Mouse (Mus musculus): ENCODE results near the gene Asb13. TPM values are rescaled to one million over a fixed set of nuclear protein-coding genes. Genes with fewer than 3 reads are reported as not detected.

Gene Asb13
- total and polyA plus RNA-seq, 3 experiments, result 2.6 to 6.0 TPM; not detected in 1

DNA sequence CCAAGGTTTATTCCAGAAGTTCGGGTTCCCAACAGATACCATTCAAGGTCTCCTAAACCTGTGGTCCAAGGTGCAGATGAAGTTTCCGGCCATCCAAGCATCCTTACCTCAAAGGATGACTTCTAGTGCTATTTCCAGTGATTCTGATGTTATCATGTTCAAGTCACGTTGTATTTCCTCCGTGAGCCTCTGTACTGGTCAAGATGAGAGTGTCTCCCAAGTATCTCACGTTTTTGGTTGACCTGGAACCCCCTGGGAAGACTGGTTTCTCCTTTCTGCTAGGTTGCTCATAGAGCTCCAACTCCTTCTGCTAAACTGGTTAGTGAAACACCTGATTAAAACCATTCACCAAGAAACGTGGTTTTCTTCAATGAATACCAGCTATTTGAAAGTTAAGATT is 701 bp upstream of the Asb13 start:
- Histone ChIP-seq H3K4me1 (ENCODE audit: control insufficient read depth in 1 of 2, insufficient read depth in 2 of 2, low read length in 2 of 2) (peaks cover 2 to 6% of the 10 kb centered on the region in 2 experiments), H3K27me3 (ENCODE audit: control insufficient read depth in 1 of 2, insufficient read depth in 2 of 2, low read length in 2 of 2) (no peaks in the 10 kb centered on the region), H3K27ac (ENCODE audit: control insufficient read depth, low read depth, low read length) (no peak overlapping the region), H3K9ac (ENCODE audit: control insufficient read depth, low read depth, low read length, poor library complexity, severe bottlenecking) (no peak overlapping the region), H3K79me2 (ENCODE audit: control insufficient read depth, insufficient read depth, low read length, poor library complexity) (no peaks in the 10 kb centered on the region; the same call in 1 of the 2 replicates), H3K9me3 (replicated peaks; ENCODE audit: insufficient read depth, low read length) (no peaks in the 10 kb centered on the region), H3K4me3 (ENCODE audit: control insufficient read depth in 1 of 2, insufficient read depth in 1 of 2, low read depth in 2 of 2, low read length in 2 of 2) (peak overlapping the region in 1 of 2 experiments; percentile 84; a peak in 3 of 4 replicates), H3K36me3 (ENCODE audit: control insufficient read depth in 1 of 2, insufficient read depth in 2 of 2, low read length in 2 of 2) (peaks cover 0 to 5% of the 10 kb centered on the region in 2 experiments; a peak in 2 of 4 replicates)
- TF ChIP-seq TCF12 (IDR thresholded peaks at IDR 0.05; ENCODE audit: low read depth, low read length), result no peak
- TF ChIP-seq MYC (IDR thresholded peaks at IDR 0.05; ENCODE audit: low read depth, low read length), result no peak
- no peak for TF ChIP-seq USF2 (IDR thresholded peaks at IDR 0.05; ENCODE audit: borderline replicate concordance in 1 of 2, insufficient read depth in 1 of 2, low read depth in 1 of 2, low read length in 2 of 2)
- TF ChIP-seq CTCF (IDR thresholded peaks at IDR 0.05 in 2 of 3, conservative IDR thresholded peaks at IDR 0.05 in 1 of 3; ENCODE audit: control insufficient read depth in 1 of 3, insufficient read depth in 1 of 3, low read depth in 2 of 3, low read length in 3 of 3, poor library complexity in 1 of 3, severe bottlenecking in 1 of 3), result no peak
- peak; percentile 19 for DNase-seq (ENCODE audit: low read depth, low spot score)

DNA sequence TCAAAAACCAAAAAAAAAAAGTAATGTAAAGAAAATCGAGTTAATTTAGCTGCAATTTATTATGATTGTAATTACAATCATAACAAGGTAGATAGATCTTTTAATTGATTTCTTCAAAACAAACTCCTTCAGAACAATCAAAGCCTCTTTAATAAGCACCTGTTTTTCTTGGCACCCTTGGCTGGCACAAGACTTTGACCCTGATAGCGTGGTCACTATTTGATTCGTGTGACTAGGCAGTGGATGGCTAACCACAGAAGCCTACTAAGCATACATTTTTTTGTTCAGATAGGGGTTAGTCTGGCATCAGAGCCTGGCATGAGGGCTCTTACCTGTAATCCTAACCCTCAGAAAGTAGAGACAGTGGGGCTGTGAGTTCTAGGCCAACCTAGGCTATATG is 1.2 kb downstream of the Asb13 start:
- Histone ChIP-seq H3K4me1 (ENCODE audit: control insufficient read depth in 1 of 2, insufficient read depth in 2 of 2, low read length in 2 of 2) (peaks cover 2 to 6% of the 10 kb centered on the region in 2 experiments), H3K36me3 (ENCODE audit: control insufficient read depth in 1 of 2, insufficient read depth in 2 of 2, low read length in 2 of 2) (peaks cover 0 to 5% of the 10 kb centered on the region in 2 experiments; a peak in 2 of 4 replicates), H3K9ac (ENCODE audit: control insufficient read depth, low read depth, low read length, poor library complexity, severe bottlenecking) (no peak overlapping the region), H3K27me3 (ENCODE audit: control insufficient read depth in 1 of 2, insufficient read depth in 2 of 2, low read length in 2 of 2) (no peaks in the 10 kb centered on the region), H3K4me3 (ENCODE audit: control insufficient read depth in 1 of 2, insufficient read depth in 1 of 2, low read depth in 2 of 2, low read length in 2 of 2) (no peak overlapping the region), H3K27ac (ENCODE audit: control insufficient read depth, low read depth, low read length) (no peak overlapping the region), H3K9me3 (replicated peaks; ENCODE audit: insufficient read depth, low read length) (no peaks in the 10 kb centered on the region), H3K79me2 (ENCODE audit: control insufficient read depth, insufficient read depth, low read length, poor library complexity) (no peaks in the 10 kb centered on the region; the same call in 1 of the 2 replicates)
- DNase-seq (ENCODE audit: low read depth, low spot score), result peak; percentile 11
- no peak for TF ChIP-seq KAT2A (conservative IDR thresholded peaks at IDR 0.05; ENCODE audit: low read depth, low read length)
- no peak for TF ChIP-seq CHD1 (IDR thresholded peaks at IDR 0.05; ENCODE audit: low read depth, low read length)
- no peak for TF ChIP-seq BHLHE40 (IDR thresholded peaks at IDR 0.05; ENCODE audit: borderline replicate concordance, low read depth, low read length)
- no peak for TF ChIP-seq HCFC1 (IDR thresholded peaks at IDR 0.05; ENCODE audit: low read depth, low read length)
- TF ChIP-seq MAZ (IDR thresholded peaks at IDR 0.05; ENCODE audit: low read depth, low read length), result no peak
- no peak for TF ChIP-seq MAFK (IDR thresholded peaks at IDR 0.05; ENCODE audit: borderline replicate concordance, low read depth, low read length)
- no peak for TF ChIP-seq ZMIZ1 (IDR thresholded peaks at IDR 0.05; ENCODE audit: low read depth, low read length)
- no peak for TF ChIP-seq TCF12 (IDR thresholded peaks at IDR 0.05; ENCODE audit: low read depth, low read length)
- TF ChIP-seq TAL1 (IDR thresholded peaks at IDR 0.05; ENCODE audit: low read length), result no peak
- TF ChIP-seq MYC (IDR thresholded peaks at IDR 0.05; ENCODE audit: low read depth, low read length), result no peak
- TF ChIP-seq MEF2A (IDR thresholded peaks at IDR 0.05; ENCODE audit: extremely low read depth, insufficient replicate concordance, low read depth, low read length, poor library complexity, severe bottlenecking), result no peak
- no peak for TF ChIP-seq E2F4 (IDR thresholded peaks at IDR 0.05; ENCODE audit: borderline replicate concordance, low read depth, low read length)
- TF ChIP-seq CHD2 (IDR thresholded peaks at IDR 0.05; ENCODE audit: low read length), result no peak
- TF ChIP-seq NRF1 (IDR thresholded peaks at IDR 0.05; ENCODE audit: insufficient read depth, low read depth, low read length, poor library complexity, severe bottlenecking), result no peak
- TF ChIP-seq RAD21 (IDR thresholded peaks at IDR 0.05; ENCODE audit: low read depth, low read length), result no peak
- TF ChIP-seq CTCF (IDR thresholded peaks at IDR 0.05 in 2 of 3, conservative IDR thresholded peaks at IDR 0.05 in 1 of 3; ENCODE audit: control insufficient read depth in 1 of 3, insufficient read depth in 1 of 3, low read depth in 2 of 3, low read length in 3 of 3, poor library complexity in 1 of 3, severe bottlenecking in 1 of 3), result no peak
- TF ChIP-seq ZNF384 (IDR thresholded peaks at IDR 0.05; ENCODE audit: low read depth, low read length), result no peak
- no peak for TF ChIP-seq JUND (IDR thresholded peaks at IDR 0.05; ENCODE audit: low read depth, low read length)

Measured in MEL (cell line).